Mouse (Mus musculus): ENCODE measurements around the gene Apbb2.

Apbb2 gene

GRCm38 (mm10) chr5:66602287-66602820 lies 16.2 kb downstream of the Apbb2 start:
- no peak for DNase-seq (ENCODE audit: low read depth, low spot score)

GRCm38 (mm10) chr5:66600415-66600814 lies 18.2 kb downstream of the Apbb2 start:
- no peak for DNase-seq (ENCODE audit: low read depth, low spot score)

GRCm38 (mm10) chr5:66599888-66600287 lies 18.7 kb downstream of the Apbb2 start:
- DNase-seq (ENCODE audit: low read depth, low spot score), result no peak

- no peak for DNase-seq (ENCODE audit: low read depth, low spot score)
Measured at GRCm38 (mm10) chr5:66596296-66596695, 22.3 kb downstream of the Apbb2 start.

GRCm38 (mm10) chr5:66594881-66595280 lies 23.7 kb downstream of the Apbb2 start:
- DNase-seq (ENCODE audit: low read depth, low spot score), result no peak

GRCm38 (mm10) chr5:66586236-66586745 lies 32.3 kb downstream of the Apbb2 start:
- DNase-seq (ENCODE audit: low read depth, low spot score), result no peak

- no peak for DNase-seq (ENCODE audit: low read depth, low spot score)
Measured at GRCm38 (mm10) chr5:66583019-66583406, 35.6 kb downstream of the Apbb2 start.

GRCm38 (mm10) chr5:66582281-66583018 lies 36.1 kb downstream of the Apbb2 start:
- no peak for DNase-seq (ENCODE audit: low read depth, low spot score)

- no peak for DNase-seq (ENCODE audit: low read depth, low spot score)
Measured at GRCm38 (mm10) chr5:66579066-66579465, 39.5 kb downstream of the Apbb2 start.

GRCm38 (mm10) chr5:66576299-66576698 lies 42.3 kb downstream of the Apbb2 start:
- DNase-seq (ENCODE audit: low read depth, low spot score), result peak; percentile 77

GRCm38 (mm10) chr5:66575148-66575547 lies 43.4 kb downstream of the Apbb2 start:
- DNase-seq (ENCODE audit: low read depth, low spot score), result peak; percentile 58

- peak; percentile 48 for DNase-seq (ENCODE audit: low read depth, low spot score)
Measured at GRCm38 (mm10) chr5:66573266-66573665, 45.3 kb downstream of the Apbb2 start.

- peak; percentile 29 for DNase-seq (ENCODE audit: low read depth, low spot score)
Measured at GRCm38 (mm10) chr5:66572086-66572855, 46.3 kb downstream of the Apbb2 start.

- DNase-seq (ENCODE audit: low read depth, low spot score), result no peak
Measured at GRCm38 (mm10) chr5:66570709-66571108, 47.9 kb downstream of the Apbb2 start.

- DNase-seq (ENCODE audit: low read depth, low spot score), result no peak
Measured at GRCm38 (mm10) chr5:66569141-66569801, 49.3 kb downstream of the Apbb2 start.

GRCm38 (mm10) chr5:66568002-66568401 lies 50.6 kb downstream of the Apbb2 start:
- no peak for DNase-seq (ENCODE audit: low read depth, low spot score)

GRCm38 (mm10) chr5:66567424-66567823 lies 51.2 kb downstream of the Apbb2 start:
- no peak for DNase-seq (ENCODE audit: low read depth, low spot score)

- peak; percentile 93 for DNase-seq (ENCODE audit: low read depth, low spot score)
Measured at GRCm38 (mm10) chr5:66559591-66560175, 58.9 kb downstream of the Apbb2 start.

GRCm38 (mm10) chr5:66558094-66558493 lies 60.5 kb downstream of the Apbb2 start:
- DNase-seq (ENCODE audit: low read depth, low spot score), result no peak

- DNase-seq (ENCODE audit: low read depth, low spot score), result no peak
Measured at GRCm38 (mm10) chr5:66553933-66554332, 64.7 kb downstream of the Apbb2 start.

GRCm38 (mm10) chr5:66552246-66552645 lies 66.3 kb downstream of the Apbb2 start:
- no peak for DNase-seq (ENCODE audit: low read depth, low spot score)

GRCm38 (mm10) chr5:66550292-66550691 lies 68.3 kb downstream of the Apbb2 start:
- DNase-seq (ENCODE audit: low read depth, low spot score), result no peak

All from brain, adult 2 months (tissue).